Mouse (Mus musculus): ENCODE results near the gene Zfp263.
A peak's percentile ranks its signal among the peaks of the same experiment; 100 is the strongest.

Zfp263 gene

GRCm38 (mm10) chr16:3743503-3744185, at the start of gene Zfp263:
Zfp263 (plus strand) TSS chr16:3744093.
- DNase-seq (ENCODE audit: extremely low spot score, low spot score), result peak; percentile 96

- DNase-seq (ENCODE audit: extremely low spot score, low spot score), result no peak
Measured at GRCm38 (mm10) chr16:3699281-3699680, 44.6 kb upstream of the Zfp263 start.

GRCm38 (mm10) chr16:3700893-3701292, 43.0 kb upstream of the Zfp263 start:
- DNase-seq (ENCODE audit: extremely low spot score, low spot score), result no peak

- no peak for DNase-seq (ENCODE audit: extremely low spot score, low spot score)
Measured at GRCm38 (mm10) chr16:3706680-3707079, 37.2 kb upstream of the Zfp263 start.

GRCm38 (mm10) chr16:3714731-3715130, 29.2 kb upstream of the Zfp263 start:
- no peak for DNase-seq (ENCODE audit: extremely low spot score, low spot score)

GRCm38 (mm10) chr16:3717980-3718379, 25.9 kb upstream of the Zfp263 start, which contains the start of gene Mefv:
Mefv (minus strand) TSS chr16:3718097.
- no peak for DNase-seq (ENCODE audit: extremely low spot score, low spot score)

GRCm38 (mm10) chr16:3723231-3723630, 20.7 kb upstream of the Zfp263 start:
- no peak for DNase-seq (ENCODE audit: extremely low spot score, low spot score)

GRCm38 (mm10) chr16:3727980-3728720, 15.7 kb upstream of the Zfp263 start:
- DNase-seq (ENCODE audit: extremely low spot score, low spot score), result no peak

GRCm38 (mm10) chr16:3732612-3733011, 11.3 kb upstream of the Zfp263 start:
- no peak for DNase-seq (ENCODE audit: extremely low spot score, low spot score)

- DNase-seq (ENCODE audit: extremely low spot score, low spot score), result no peak
Measured at GRCm38 (mm10) chr16:3733198-3733732, 10.6 kb upstream of the Zfp263 start.

GRCm38 (mm10) chr16:3742466-3742865, 1.4 kb upstream of the Zfp263 start:
- no peak for DNase-seq (ENCODE audit: extremely low spot score, low spot score)

GRCm38 (mm10) chr16:3744186-3744700, 350 bp downstream of the Zfp263 start:
- DNase-seq (ENCODE audit: extremely low spot score, low spot score), result no peak

GRCm38 (mm10) chr16:3745656-3746055, 1.8 kb downstream of the Zfp263 start:
- DNase-seq (ENCODE audit: extremely low spot score, low spot score), result no peak

- DNase-seq (ENCODE audit: extremely low spot score, low spot score), result no peak
Measured at GRCm38 (mm10) chr16:3748976-3749375, 5.1 kb downstream of the Zfp263 start.

- no peak for DNase-seq (ENCODE audit: extremely low spot score, low spot score)
Measured at GRCm38 (mm10) chr16:3771603-3772002, 27.7 kb downstream of the Zfp263 start.

- no peak for DNase-seq (ENCODE audit: extremely low spot score, low spot score)
Measured at GRCm38 (mm10) chr16:3776365-3776764, 32.5 kb downstream of the Zfp263 start.

GRCm38 (mm10) chr16:3777986-3778385, 34.1 kb downstream of the Zfp263 start:
- no peak for DNase-seq (ENCODE audit: extremely low spot score, low spot score)

GRCm38 (mm10) chr16:3781237-3781636, 37.3 kb downstream of the Zfp263 start:
- no peak for DNase-seq (ENCODE audit: extremely low spot score, low spot score)

GRCm38 (mm10) chr16:3788394-3788793, 44.5 kb downstream of the Zfp263 start:
- DNase-seq (ENCODE audit: extremely low spot score, low spot score), result no peak

Data from neural tube, embryonic 10.5 days (tissue).